ENCODE assay signal across 19 mouse cellular contexts in the genomic region with DNA sequence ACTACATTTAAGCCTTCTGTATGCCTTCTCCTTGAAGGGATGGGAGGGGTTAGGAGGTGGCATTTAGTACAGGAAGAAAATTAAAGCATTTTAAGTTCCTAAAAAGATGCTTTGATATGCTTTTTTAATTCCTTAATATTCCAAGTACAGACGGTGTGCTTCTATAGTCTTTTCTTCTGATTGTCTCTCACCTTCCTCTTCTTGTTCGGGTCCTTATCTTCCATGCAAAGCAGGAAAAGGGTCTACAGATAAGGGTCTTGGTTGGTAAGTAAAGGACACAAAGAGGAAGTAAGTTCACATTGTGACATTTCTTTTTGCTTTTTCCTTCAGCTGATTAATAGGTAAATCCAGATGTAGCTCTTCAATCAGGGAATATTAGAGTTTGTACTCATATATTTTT.
A peak's percentile ranks its signal among the peaks of the same experiment; 100 is the strongest.
DNase-seq lines count a peak whose midpoint lies in the region; ATAC-seq lines count a peak whose summit lies in the region.
"Had no signal": no experiment of that assay in that cellular context is flagged by ENCODE, and none has a peak within 500 bp of the region (broad histone marks: within the 10 kb centered on the region; RNA-seq: fewer than 3 reads in every experiment).

No protein-coding gene starts in this region.

- H3K4me2 ChIP-seq in kidney, embryonic 16.5 days (replicated peaks; ENCODE audit: low read depth, low read length): no peak overlapping the region
- no peak overlapping the region for H3K4me2 ChIP-seq in intestine, embryonic 16.5 days (ENCODE audit: low read depth, low read length)
- H3K4me2 ChIP-seq in stomach, embryonic 15.5 days: no peak overlapping the region
- H3K4me2 ChIP-seq: embryonic facial prominence, embryonic 13.5 days; forebrain, embryonic 12.5 days; hindbrain, embryonic 12.5 days had no signal

- H3K9ac ChIP-seq in kidney, embryonic 16.5 days (replicated peaks; ENCODE audit: low read length): no peak overlapping the region
- H3K9ac ChIP-seq in intestine, embryonic 16.5 days (ENCODE audit: low read depth, low read length): no peak overlapping the region
- H3K9ac ChIP-seq in stomach, embryonic 15.5 days: no peak overlapping the region
- H3K9ac ChIP-seq: embryonic facial prominence, embryonic 13.5 days; forebrain, embryonic 12.5 days; forebrain, postnatal 0 days; hindbrain, embryonic 12.5 days had no signal

- no peak overlapping the region for H3K4me3 ChIP-seq in kidney, embryonic 16.5 days (ENCODE audit: low read length)
- H3K4me3 ChIP-seq in intestine, embryonic 16.5 days (ENCODE audit: low read length): no peak overlapping the region
- no peak overlapping the region for H3K4me3 ChIP-seq in stomach, embryonic 15.5 days (replicated peaks)
- H3K4me3 ChIP-seq: embryonic facial prominence, embryonic 13.5 days; forebrain, embryonic 12.5 days; hindbrain, embryonic 12.5 days had no signal

- 69% methylated on average over 2 of the region's 2 CpGs for WGBS in kidney, embryonic 16.5 days
- whole genome bisulfite sequencing in intestine, embryonic 16.5 days: 46% methylated on average over 2 of the region's 2 CpGs
- WGBS in stomach, embryonic 15.5 days: 43% methylated on average over 2 of the region's 2 CpGs

- H3K4me1 ChIP-seq in kidney, embryonic 16.5 days (ENCODE audit: insufficient read depth, low read length): peaks cover 4% of the 10 kb centered on the region; the same call in 1 of the 2 replicates
- 0 out of 2 replicates have a peak, but pooled peaks cover 2% of the 10 kb centered on the region for H3K4me1 ChIP-seq in intestine, embryonic 16.5 days (ENCODE audit: control insufficient read depth, insufficient read depth, low read length)
- no peaks in the 10 kb centered on the region for H3K4me1 ChIP-seq in stomach, embryonic 15.5 days
- H3K4me1 ChIP-seq: embryonic facial prominence, embryonic 13.5 days had no signal

- no peaks in the 10 kb centered on the region for H3K36me3 ChIP-seq in kidney, embryonic 16.5 days (ENCODE audit: insufficient read depth, low read length)
- no peaks in the 10 kb centered on the region for H3K36me3 ChIP-seq in intestine, embryonic 16.5 days (ENCODE audit: control insufficient read depth, insufficient read depth, low read length)
- H3K36me3 ChIP-seq in stomach, embryonic 15.5 days: no peaks in the 10 kb centered on the region
- H3K36me3 ChIP-seq: embryonic facial prominence, embryonic 13.5 days; forebrain, embryonic 12.5 days; hindbrain, embryonic 12.5 days had no signal

- no peak for DNase-seq in kidney, adult 9 months
- DNase-seq in left cerebral cortex, adult 8-10 months (ENCODE audit: low spot score in 2 of 2): no peak
- no peak for DNase-seq in cerebellum, adult 9-11 months
- no peak for DNase-seq in spleen, postnatal 4 days (ENCODE audit: low spot score in 2 of 2)
- DNase-seq: adrenal gland, postnatal 10 days; cerebellum, adult 11-12 months; cerebellum, adult 9-10 months; cerebellum, postnatal 36 days; forebrain, postnatal 0 days; gastrocnemius, postnatal 14 days; heart, postnatal 10 days; heart, postnatal 4 days had no signal

- H3K27ac ChIP-seq in kidney, embryonic 16.5 days (ENCODE audit: low read length): 0 out of 2 replicates have a peak overlapping the region, but pooled peaks have one; percentile 41
- peak overlapping the region; percentile 69 for H3K27ac ChIP-seq in intestine, embryonic 16.5 days (ENCODE audit: low read length)
- H3K27ac ChIP-seq in stomach, embryonic 15.5 days: peak overlapping the region; percentile 40
- H3K27ac ChIP-seq: embryonic facial prominence, embryonic 13.5 days; forebrain, embryonic 12.5 days; hindbrain, embryonic 12.5 days had no signal

- no peak for ATAC-seq in kidney, embryonic 16.5 days (ENCODE audit: low FRiP score, low TSS enrichment)
- ATAC-seq in intestine, embryonic 16.5 days: no peak
- ATAC-seq in stomach, embryonic 15.5 days (ENCODE audit: insufficient read depth, low FRiP score, low read depth): no peak
- ATAC-seq: forebrain, postnatal 0 days had no signal

- no peaks in the 10 kb centered on the region for H3K27me3 ChIP-seq in kidney, embryonic 16.5 days (ENCODE audit: insufficient read depth, low read length)
- no peaks in the 10 kb centered on the region for H3K27me3 ChIP-seq in intestine, embryonic 16.5 days (replicated peaks; ENCODE audit: control insufficient read depth, insufficient read depth, low read length)
- no peaks in the 10 kb centered on the region for H3K27me3 ChIP-seq in stomach, embryonic 15.5 days (replicated peaks)
- H3K27me3 ChIP-seq: CH12.LX; embryonic facial prominence, embryonic 13.5 days; forebrain, embryonic 12.5 days; hindbrain, embryonic 12.5 days had no signal

- no peaks in the 10 kb centered on the region for H3K9me3 ChIP-seq in kidney, embryonic 16.5 days (ENCODE audit: low read length)
- H3K9me3 ChIP-seq in intestine, embryonic 16.5 days (ENCODE audit: control insufficient read depth, low read length): no peaks in the 10 kb centered on the region
- H3K9me3 ChIP-seq in stomach, embryonic 15.5 days: no peaks in the 10 kb centered on the region
- H3K9me3 ChIP-seq: embryonic facial prominence, embryonic 13.5 days; forebrain, embryonic 12.5 days; hindbrain, embryonic 12.5 days had no signal
